Mouse (Mus musculus) adipose tissue, adult 10 weeks (tissue): ENCODE data around the gene Spink4. TPM values are rescaled to one million over a fixed set of nuclear protein-coding genes. Genes with fewer than 3 reads are reported as not detected.

Experiments
- polyA plus RNA-seq: library from polyadenylated mRNA; stranded (reverse); fragments of 350-450 nt; fragmentation: Illumina TruSeq; extraction: RNeasy Lipid Tissue Mini Kit (QIAGEN cat#74804); gene quantifications from one replicate; pipeline ENCODE4 v1.2.3, GENCODE M21; 2014; ENCODE audit warnings: low read depth, low replicate concordance

The Spink4 gene
- polyA plus RNA-seq: 2.1 TPM

GRCm38 (mm10) chr4:40919785-40920184 lies at the start of gene Spink4:
TSS of gene Spink4 (plus strand) at chr4:40920052.

GRCm38 (mm10) chr4:40948160-40948708 lies 28.4 kb downstream of the Spink4 start, which contains the start of the genes Bag1 and Chmp5:
TSS of gene Bag1 (minus strand) at chr4:40948294.
TSS of gene Chmp5 (plus strand) at chr4:40948407.

GRCm38 (mm10) chr4:40970842-40971701 lies 51.2 kb downstream of the Spink4 start, which contains the start of gene Nfx1:
TSS of gene Nfx1 (plus strand) at chr4:40970906.

Other genes starting within 250 kb of the Spink4 start
- gene Aptx, start 216.9 kb upstream of the Spink4 start, polyA plus RNA-seq: 21.0 TPM
- gene Dnaja1, start 197.9 kb upstream of the Spink4 start, polyA plus RNA-seq: 198 TPM
- 46.3 TPM for gene Smu1, start 162.1 kb upstream of the Spink4 start, polyA plus RNA-seq
- 67.6 TPM for gene B4galt1, start 66.0 kb upstream of the Spink4 start, polyA plus RNA-seq
- 248 TPM for gene Bag1, start 28.2 kb downstream of the Spink4 start, polyA plus RNA-seq
- 107 TPM for gene Chmp5, start 28.4 kb downstream of the Spink4 start, polyA plus RNA-seq
- 47.8 TPM for gene Nfx1, start 50.9 kb downstream of the Spink4 start, polyA plus RNA-seq
- gene Aqp7, start 128.1 kb downstream of the Spink4 start, polyA plus RNA-seq: 41.4 TPM
- not detected for gene Aqp3, start 178.1 kb downstream of the Spink4 start, polyA plus RNA-seq
- gene Nol6, start 204.4 kb downstream of the Spink4 start, polyA plus RNA-seq: 29.2 TPM
- gene Ube2r2, start 215.7 kb downstream of the Spink4 start, polyA plus RNA-seq: 105 TPM